Mouse (Mus musculus) embryo, embryonic 10 days (tissue): ENCODE results near the gene Exosc5.

ENCODE experiments used
- DNase-seq: peaks from one replicate; pipeline ENCODE4 v3.0.0-alpha.2; 2015; ENCODE audit warnings: low spot score

Exosc5 gene

GRCm38 (mm10) chr7:25658657-25659472, at the start of gene Exosc5, which contains the start of gene Bckdha:
Gene Exosc5 (plus strand): TSS chr7:25659164.
Gene Bckdha (minus strand): TSS chr7:25658981.
- DNase-seq = peak; percentile 100

- DNase-seq = no peak
Observed at GRCm38 (mm10) chr7:25610056-25610455, 48.9 kb upstream of the Exosc5 start.

- DNase-seq = no peak
Observed at GRCm38 (mm10) chr7:25611501-25611900, 47.5 kb upstream of the Exosc5 start.

- no peak for DNase-seq
Observed at GRCm38 (mm10) chr7:25614086-25614485, 44.9 kb upstream of the Exosc5 start.

GRCm38 (mm10) chr7:25614831-25615705, 43.9 kb upstream of the Exosc5 start:
- DNase-seq = no peak

- DNase-seq = no peak
Observed at GRCm38 (mm10) chr7:25615706-25616011, 43.3 kb upstream of the Exosc5 start, which contains the start of gene Erich4. Gene Erich4 (minus strand): TSS chr7:25615892.

- DNase-seq = no peak
Observed at GRCm38 (mm10) chr7:25617376-25618160, 41.4 kb upstream of the Exosc5 start.

GRCm38 (mm10) chr7:25618865-25619721, 39.9 kb upstream of the Exosc5 start, which contains the start of gene Dmac2:
Gene Dmac2 (plus strand): TSS chr7:25619414.
- DNase-seq = peak; percentile 95

GRCm38 (mm10) chr7:25619722-25619991, 39.3 kb upstream of the Exosc5 start:
- DNase-seq = no peak

- no peak for DNase-seq
Observed at GRCm38 (mm10) chr7:25620101-25620500, 38.9 kb upstream of the Exosc5 start.

GRCm38 (mm10) chr7:25620751-25621150, 38.2 kb upstream of the Exosc5 start:
- no peak for DNase-seq

- no peak for DNase-seq
Observed at GRCm38 (mm10) chr7:25623857-25624370, 35.0 kb upstream of the Exosc5 start.

- DNase-seq = no peak
Observed at GRCm38 (mm10) chr7:25624851-25625250, 34.1 kb upstream of the Exosc5 start.

- peak; percentile 22 for DNase-seq
Observed at GRCm38 (mm10) chr7:25625594-25626250, 33.2 kb upstream of the Exosc5 start.

GRCm38 (mm10) chr7:25626509-25627430, 32.2 kb upstream of the Exosc5 start, which contains the start of gene B3gnt8:
Gene B3gnt8 (plus strand): TSS chr7:25626654.
- no peak for DNase-seq

GRCm38 (mm10) chr7:25627431-25628322, 31.3 kb upstream of the Exosc5 start:
- DNase-seq = peak; percentile 50

- DNase-seq = no peak
Observed at GRCm38 (mm10) chr7:25628323-25628620, 30.7 kb upstream of the Exosc5 start.

GRCm38 (mm10) chr7:25632679-25633078, 26.3 kb upstream of the Exosc5 start:
- no peak for DNase-seq

- no peak for DNase-seq
Observed at GRCm38 (mm10) chr7:25636373-25636772, 22.6 kb upstream of the Exosc5 start.
